In the genomic region with DNA sequence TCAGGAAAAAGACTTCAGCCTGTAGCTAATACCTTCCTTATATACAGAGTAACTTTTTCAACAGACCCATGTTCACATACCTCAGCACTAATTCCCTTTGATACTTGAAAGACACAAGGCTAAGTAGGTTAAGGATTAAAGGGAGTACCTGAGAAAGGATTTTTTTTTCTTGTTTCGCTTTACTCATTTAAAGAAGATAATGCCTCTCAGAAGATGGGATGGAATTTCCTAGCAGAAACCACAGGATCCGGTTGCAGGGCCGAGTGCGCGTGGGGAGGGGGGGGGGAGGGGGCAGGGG, we compare ENCODE assay signal across 8 mouse cellular contexts.
DNase-seq lines count a peak whose midpoint lies in the region; ATAC-seq and TF ChIP-seq lines count a peak whose summit lies in the region.

No protein-coding gene starts in this region.

- H3K4me3 ChIP-seq in heart, embryonic 12.5 days = peak overlapping the region; percentile 41
- no peak overlapping the region for H3K4me3 ChIP-seq in lung, postnatal 0 days (ENCODE audit: low read depth, low read length)
- H3K4me3 ChIP-seq in lung, adult 2 months (replicated peaks; ENCODE audit: extremely low read depth, low read depth, low read length) = no peak overlapping the region
- no peak overlapping the region for H3K4me3 ChIP-seq in intestine, postnatal 0 days (ENCODE audit: low read depth, low read length)
- no peak overlapping the region for H3K4me3 ChIP-seq in stomach, embryonic 15.5 days (replicated peaks)

- TF ChIP-seq CTCF in lung, postnatal 0 days (IDR thresholded peaks at IDR 0.05) = no peak
- no peak for TF ChIP-seq CTCF in lung, adult 2 months (IDR thresholded peaks at IDR 0.05; ENCODE audit: insufficient read depth, low read length)
- no peak for TF ChIP-seq CTCF in intestine, postnatal 0 days (IDR thresholded peaks at IDR 0.05; ENCODE audit: low read depth)

- no peak for TF ChIP-seq EP300 in lung, postnatal 0 days (IDR thresholded peaks at IDR 0.05)

- ATAC-seq in heart, embryonic 12.5 days (ENCODE audit: insufficient number of reproducible peaks, low FRiP score) = no peak
- peak; percentile 58; the same call in 1 of the 2 replicates for ATAC-seq in lung, postnatal 0 days
- no peak for ATAC-seq in intestine, postnatal 0 days
- no peak for ATAC-seq in stomach, embryonic 15.5 days (ENCODE audit: insufficient read depth, low FRiP score, low read depth)

- no peak overlapping the region for H3K27ac ChIP-seq in heart, embryonic 12.5 days (ENCODE audit: poor library complexity, severe bottlenecking)
- H3K27ac ChIP-seq in lung, postnatal 0 days (ENCODE audit: low read length) = no peak overlapping the region
- H3K27ac ChIP-seq in intestine, postnatal 0 days (ENCODE audit: low read depth, low read length) = no peak overlapping the region
- H3K27ac ChIP-seq in stomach, embryonic 15.5 days = no peak overlapping the region

- H3K4me1 ChIP-seq in heart, embryonic 12.5 days (replicated peaks) = 0 out of 2 replicates have a peak, but pooled peaks cover 7% of the 10 kb centered on the region
- no peaks in the 10 kb centered on the region; the same call in 1 of the 2 replicates for H3K4me1 ChIP-seq in lung, postnatal 0 days (ENCODE audit: insufficient read depth, low read depth, low read length)
- peaks cover 2% of the 10 kb centered on the region; the same call in 1 of the 2 replicates for H3K4me1 ChIP-seq in lung, adult 2 months (ENCODE audit: control insufficient read depth, insufficient read depth, low read length)
- no peaks in the 10 kb centered on the region for H3K4me1 ChIP-seq in intestine, postnatal 0 days (replicated peaks; ENCODE audit: control insufficient read depth, insufficient read depth, low read length)
- no peaks in the 10 kb centered on the region for H3K4me1 ChIP-seq in stomach, embryonic 15.5 days

- TF ChIP-seq POLR2A in lung, adult 2 months (IDR thresholded peaks at IDR 0.05; ENCODE audit: borderline replicate concordance, extremely low read depth, low read depth, low read length) = no peak

- DNase-seq in heart, adult 11 months = no peak
- peak; percentile 43 for DNase-seq in lung, postnatal 0 days (ENCODE audit: low spot score)
- DNase-seq in lung, adult 2 months = no peak
- DNase-seq in right cerebral cortex, postnatal 4 days = no peak
- no peak for DNase-seq in right cerebral cortex, postnatal 25 days

- H3K9ac ChIP-seq in heart, embryonic 12.5 days = 0 out of 2 replicates have a peak overlapping the region, but pooled peaks have one; percentile 51
- no peak overlapping the region for H3K9ac ChIP-seq in lung, postnatal 0 days (replicated peaks; ENCODE audit: low read depth)
- H3K9ac ChIP-seq in intestine, postnatal 0 days (ENCODE audit: low read depth, low read length) = no peak overlapping the region
- no peak overlapping the region for H3K9ac ChIP-seq in stomach, embryonic 15.5 days

- H3K4me2 ChIP-seq in heart, embryonic 12.5 days = peak overlapping the region; percentile 74
- peak overlapping the region; percentile 59; the same call in 1 of the 2 replicates for H3K4me2 ChIP-seq in lung, postnatal 0 days (replicated peaks; ENCODE audit: low read depth, low read length)
- H3K4me2 ChIP-seq in intestine, postnatal 0 days (replicated peaks; ENCODE audit: low read depth) = peak overlapping the region; percentile 66
- H3K4me2 ChIP-seq in stomach, embryonic 15.5 days = peak overlapping the region; percentile 54; the same call in 1 of the 2 replicates

- no peaks in the 10 kb centered on the region for H3K9me3 ChIP-seq in heart, embryonic 12.5 days (replicated peaks)
- H3K9me3 ChIP-seq in lung, postnatal 0 days (ENCODE audit: low read length) = no peaks in the 10 kb centered on the region
- no peaks in the 10 kb centered on the region for H3K9me3 ChIP-seq in intestine, postnatal 0 days (ENCODE audit: control insufficient read depth)
- no peaks in the 10 kb centered on the region for H3K9me3 ChIP-seq in stomach, embryonic 15.5 days

- no peaks in the 10 kb centered on the region for H3K36me3 ChIP-seq in heart, embryonic 12.5 days
- H3K36me3 ChIP-seq in lung, postnatal 0 days (ENCODE audit: insufficient read depth, low read length) = no peaks in the 10 kb centered on the region
- H3K36me3 ChIP-seq in intestine, postnatal 0 days (ENCODE audit: control insufficient read depth, insufficient read depth) = no peaks in the 10 kb centered on the region
- no peaks in the 10 kb centered on the region for H3K36me3 ChIP-seq in stomach, embryonic 15.5 days

- H3K27me3 ChIP-seq in heart, embryonic 12.5 days (replicated peaks) = no peaks in the 10 kb centered on the region
- no peaks in the 10 kb centered on the region for H3K27me3 ChIP-seq in lung, postnatal 0 days (replicated peaks; ENCODE audit: insufficient read depth, low read length)
- no peaks in the 10 kb centered on the region for H3K27me3 ChIP-seq in intestine, postnatal 0 days (replicated peaks; ENCODE audit: control insufficient read depth, insufficient read depth, low read length)
- H3K27me3 ChIP-seq in stomach, embryonic 15.5 days (replicated peaks) = no peaks in the 10 kb centered on the region

- 12% methylated on average over 2 of the region's 5 CpGs for WGBS in heart, embryonic 12.5 days
- 8% methylated on average over 3 of the region's 5 CpGs for WGBS in lung, postnatal 0 days
- 17% methylated on average over 4 of the region's 5 CpGs for WGBS in lung, adult 2 months
- 14% methylated on average over 2 of the region's 5 CpGs for WGBS in intestine, postnatal 0 days
- WGBS in stomach, embryonic 15.5 days = 6% methylated on average over 3 of the region's 5 CpGs
